Mouse (Mus musculus) thymus, adult 2 months (tissue): ENCODE data around the gene Plekhf1.

Source experiments
- CTCF ChIP-seq: fragments of 200-500 bp; IDR thresholded peaks from 2 replicates; pipeline ENCODE4 v1.5.1; 2012; ENCODE audit warnings: mild to moderate bottlenecking, control low read depth, low read length, moderate library complexity, borderline replicate concordance; ENCODE audit not compliant: control insufficient read depth, poor library complexity, insufficient read depth; ENCODE audit errors: extremely low read depth
- POLR2A ChIP-seq: fragments of 200-500 bp; IDR thresholded peaks from 2 replicates; pipeline ENCODE4 v1.6.1; 2012; ENCODE audit warnings: mild to moderate bottlenecking, low read length, control low read depth, moderate library complexity; ENCODE audit not compliant: control insufficient read depth, poor library complexity, insufficient read depth; ENCODE audit errors: extremely low read depth

DNA sequence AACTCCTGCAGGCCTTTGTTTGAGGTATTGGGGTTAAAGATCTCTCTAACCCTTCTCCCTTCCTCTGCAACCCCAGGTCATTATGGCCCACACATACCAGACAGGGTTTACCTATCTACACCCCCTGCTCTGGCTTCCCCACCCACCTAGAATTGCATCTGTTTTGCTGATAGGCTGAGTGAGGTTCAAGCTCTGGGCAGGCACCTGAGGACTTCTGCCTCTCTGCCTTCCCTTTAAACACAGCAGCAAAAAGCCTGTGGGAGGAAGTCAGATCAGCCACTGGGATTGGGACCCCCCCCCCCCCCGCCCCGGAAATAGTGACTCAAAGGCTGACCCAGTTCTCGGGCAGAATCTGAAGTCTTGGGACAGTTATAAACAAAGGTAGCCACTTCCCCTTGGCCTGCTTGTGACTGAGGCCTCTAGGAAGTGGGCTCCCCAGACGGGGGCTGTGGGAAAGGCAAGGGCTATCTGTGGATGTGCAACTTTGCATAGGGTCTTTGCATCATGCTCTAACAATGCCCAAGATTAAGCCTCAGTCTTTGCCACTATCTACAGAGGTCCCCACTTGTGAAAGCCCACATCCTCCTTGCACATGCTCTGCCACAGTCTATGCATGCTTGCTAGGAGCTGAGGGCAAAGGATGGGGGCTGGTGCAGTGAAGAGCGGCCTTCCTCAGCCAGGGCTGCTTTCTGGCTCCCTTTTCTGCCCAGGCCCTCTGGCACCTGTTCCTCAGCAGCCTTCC, 13.2 kb downstream of the Plekhf1 start:
- TF ChIP-seq CTCF (no peak), POLR2A (0 out of 2 replicates have a peak, but pooled peaks have one; percentile 38)
